Mouse (Mus musculus) embryonic facial prominence, embryonic 10.5 days (tissue): ENCODE results near the gene Arhgef28. TPM values are rescaled to one million over a fixed set of nuclear protein-coding genes. Genes with fewer than 3 reads are reported as not detected.

Experiments
- DNase-seq: peaks from one replicate; pipeline ENCODE4 v3.0.0-alpha.2; 2017; ENCODE audit warnings: low spot score
- H3K27ac ChIP-seq: fragments of 300-500 bp; sonication (generic); replicated peaks from 2 replicates; pipeline ENCODE4 v1.5.1; 2016; ENCODE audit warnings: mild to moderate bottlenecking
- H3K27me3 ChIP-seq: fragments of 300-500 bp; sonication (generic); replicated peaks from 2 replicates; pipeline ENCODE4 v1.6.1; 2016; ENCODE audit warnings: low read depth, mild to moderate bottlenecking; ENCODE audit not compliant: poor library complexity, severe bottlenecking
- H3K36me3 ChIP-seq: fragments of 300-500 bp; sonication (generic); replicated peaks from 2 replicates; pipeline ENCODE4 v1.6.1; 2016; ENCODE audit warnings: mild to moderate bottlenecking, moderate library complexity
- H3K4me1 ChIP-seq: fragments of 300-500 bp; sonication (generic); 2 replicates; pipeline ENCODE4 v1.6.1; 2016
- H3K4me3 ChIP-seq: fragments of 300-500 bp; sonication (generic); 2 replicates; pipeline ENCODE4 v1.5.1; 2016; ENCODE audit warnings: mild to moderate bottlenecking, moderate library complexity
- H3K9me3 ChIP-seq: fragments of 300-500 bp; sonication (generic); 2 replicates; pipeline ENCODE4 v1.6.1; 2016; ENCODE audit warnings: mild to moderate bottlenecking
- WGBS: fragments of 180-500 bp; shearing (Covaris S2); methylation state at CpG from one replicate; pipeline ENCODE4 v1.1.7; 2016; 5-methylcytosine and 5-hydroxymethylcytosine counted together
- polyA plus RNA-seq: library from polyadenylated mRNA; unstranded; fragments of >200 nt; fragmentation: Nextera tagmentation; extraction: Ambion mirVana; gene quantifications from 2 replicates; pipeline ENCODE4 v1.2.1, GENCODE M21; 2016

Gene Arhgef28
- polyA plus RNA-seq, 1 experiment from 2014 or later, result 9.6 TPM

DNA sequence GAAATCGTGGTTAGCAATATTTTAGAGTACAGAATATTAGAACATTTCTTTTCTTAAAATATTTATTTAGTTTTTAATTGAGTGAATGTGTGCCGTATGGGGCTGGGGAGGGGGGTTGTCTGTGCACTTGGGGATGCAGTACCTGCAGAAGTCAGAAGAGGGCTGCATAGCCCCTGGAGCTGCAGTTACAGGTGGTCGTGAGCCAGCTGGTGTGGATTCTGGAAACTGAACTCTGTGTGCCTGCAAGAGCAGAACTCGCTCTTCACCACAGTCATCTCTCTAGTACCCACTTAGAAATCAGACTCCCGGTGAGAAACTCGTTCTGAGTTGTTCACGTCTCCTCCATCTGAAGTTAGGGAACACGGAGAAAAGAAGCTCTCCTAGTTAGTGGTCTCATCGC, 2.6 kb upstream of the Arhgef28 start:
- no peak overlapping the region for H3K27ac ChIP-seq
- no peaks in the 10 kb centered on the region for H3K36me3 ChIP-seq
- no peak overlapping the region for H3K4me3 ChIP-seq
- 36% methylated on average over 9 of the region's 9 CpGs for WGBS
- DNase-seq, result peak; percentile 63
- H3K9me3 ChIP-seq, result no peaks in the 10 kb centered on the region
- peaks cover 21% of the 10 kb centered on the region for H3K4me1 ChIP-seq
- peaks cover 40% of the 10 kb centered on the region for H3K27me3 ChIP-seq

DNA sequence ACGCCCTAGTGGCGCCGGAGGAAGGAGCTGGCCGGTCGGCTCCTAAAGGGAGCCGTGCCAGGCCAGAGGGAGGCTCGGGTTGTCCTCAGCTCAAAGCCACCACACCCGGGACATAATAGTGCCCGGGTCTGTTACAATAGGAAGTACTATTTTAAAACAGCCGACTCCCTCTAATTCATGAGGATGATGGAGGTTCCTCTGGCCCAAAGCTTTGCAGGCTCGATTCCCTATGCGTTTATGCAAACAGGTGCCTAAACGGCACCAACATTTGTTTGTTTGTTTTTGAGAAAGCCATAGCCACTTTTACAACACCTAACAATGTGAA, 269 bp upstream of the Arhgef28 start:
- WGBS, result 3% methylated on average over 13 of the region's 13 CpGs
- no peak for DNase-seq
- Histone ChIP-seq H3K9me3 (no peaks in the 10 kb centered on the region), H3K27ac (peak overlapping the region; percentile 88), H3K27me3 (peaks cover 40% of the 10 kb centered on the region), H3K36me3 (no peaks in the 10 kb centered on the region), H3K4me3 (peak overlapping the region; percentile 66), H3K4me1 (peaks cover 30% of the 10 kb centered on the region)

DNA sequence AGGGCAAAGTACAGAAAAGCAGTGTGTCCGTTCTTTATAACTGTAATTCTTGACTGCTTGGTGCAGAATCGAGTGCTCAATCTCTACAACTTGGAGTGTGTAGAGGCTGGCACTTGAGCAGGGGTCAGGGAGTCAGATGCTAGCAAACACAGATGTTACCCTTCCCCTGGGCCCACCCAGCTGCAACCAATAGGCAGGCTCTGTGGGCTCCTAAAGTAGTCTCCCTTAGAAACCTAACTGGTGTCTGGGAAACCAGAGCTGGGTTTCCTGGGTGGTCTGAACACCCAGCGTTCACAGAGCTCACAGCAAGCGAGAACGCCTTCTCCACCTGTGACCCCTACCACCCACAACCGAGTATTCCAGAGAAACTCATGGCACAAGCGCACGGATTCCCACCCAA, 1.1 kb downstream of the Arhgef28 start:
- WGBS, result 23% methylated on average over 8 of the region's 8 CpGs
- peak; percentile 51 for DNase-seq
- Histone ChIP-seq H3K4me3 (peak overlapping the region; percentile 66), H3K27me3 (peaks cover 40% of the 10 kb centered on the region), H3K36me3 (no peaks in the 10 kb centered on the region), H3K9me3 (no peaks in the 10 kb centered on the region), H3K4me1 (peaks cover 38% of the 10 kb centered on the region), H3K27ac (no peak overlapping the region)

DNA sequence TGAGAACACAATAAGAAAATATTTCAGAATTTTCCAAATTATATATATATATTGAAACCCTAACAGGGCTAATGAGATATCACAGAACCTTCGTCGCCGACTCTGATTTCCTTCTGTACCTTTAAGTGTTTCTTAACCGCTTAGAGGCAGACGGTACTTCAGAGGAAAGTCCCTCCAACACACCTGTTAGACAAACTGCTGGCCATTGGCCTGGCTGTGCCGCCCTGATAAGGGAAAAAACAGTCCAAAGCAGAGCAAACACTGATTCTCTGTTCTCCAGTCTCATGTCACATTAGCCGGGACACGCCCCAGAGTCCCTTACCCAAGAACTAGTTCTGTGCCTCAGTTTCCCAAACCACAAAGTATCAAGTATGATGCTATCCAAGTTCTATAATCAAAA, 1.9 kb downstream of the Arhgef28 start:
- Histone ChIP-seq H3K27me3 (peaks cover 38% of the 10 kb centered on the region), H3K9me3 (no peaks in the 10 kb centered on the region), H3K4me1 (peaks cover 38% of the 10 kb centered on the region), H3K36me3 (no peaks in the 10 kb centered on the region), H3K27ac (no peak overlapping the region), H3K4me3 (no peak overlapping the region)
- 89% methylated on average over 8 of the region's 8 CpGs for WGBS
- no peak for DNase-seq

DNA sequence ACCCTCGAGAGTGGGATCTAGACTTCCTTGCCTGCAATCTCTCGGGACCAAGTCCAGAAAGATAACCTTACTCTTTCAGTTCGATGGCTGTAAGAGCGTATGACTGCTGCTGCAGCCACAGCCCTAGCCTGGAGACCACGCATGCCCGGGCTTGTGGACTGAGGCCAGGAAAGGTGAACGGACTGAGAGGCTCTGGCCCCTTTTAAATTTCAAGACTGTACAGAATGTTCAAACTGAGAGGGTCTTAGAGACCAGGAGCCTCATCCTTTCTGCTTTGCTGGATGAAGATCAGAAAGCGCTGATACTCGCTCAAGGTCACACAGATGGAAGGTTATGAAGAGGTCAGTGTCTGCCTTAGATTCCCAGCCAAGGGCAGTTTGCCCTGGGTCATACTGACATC, 4.8 kb downstream of the Arhgef28 start:
- no peaks in the 10 kb centered on the region for H3K36me3 ChIP-seq
- peaks cover 11% of the 10 kb centered on the region for H3K27me3 ChIP-seq
- no peak for DNase-seq
- WGBS, result 54% methylated on average over 9 of the region's 9 CpGs
- peaks cover 30% of the 10 kb centered on the region for H3K4me1 ChIP-seq
- no peak overlapping the region for H3K4me3 ChIP-seq
- H3K9me3 ChIP-seq, result no peaks in the 10 kb centered on the region
- 0 out of 2 replicates have a peak overlapping the region, but pooled peaks have one; percentile 3 for H3K27ac ChIP-seq

DNA sequence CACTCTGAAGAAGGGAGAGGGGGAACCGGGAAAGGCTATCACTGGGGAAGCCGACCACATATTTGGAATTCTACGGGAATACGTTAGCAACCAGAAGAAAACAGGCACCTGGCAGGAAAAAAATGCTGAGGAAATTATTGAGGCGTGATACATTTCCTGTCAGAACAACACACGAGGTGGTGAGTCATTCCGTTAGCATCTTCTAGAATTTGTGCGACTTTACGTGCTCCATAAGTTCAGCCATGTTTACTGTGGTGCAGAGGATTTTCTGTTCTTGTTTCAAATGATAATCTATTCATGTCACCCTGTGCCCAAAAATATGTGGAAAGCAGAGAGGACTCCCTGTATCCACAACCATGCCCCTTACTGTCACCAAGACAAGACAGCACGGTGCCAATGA, 13.6 kb downstream of the Arhgef28 start:
- Histone ChIP-seq H3K4me1 (no peaks in the 10 kb centered on the region), H3K27ac (no peak overlapping the region), H3K36me3 (no peaks in the 10 kb centered on the region), H3K4me3 (no peak overlapping the region), H3K27me3 (no peaks in the 10 kb centered on the region), H3K9me3 (no peaks in the 10 kb centered on the region)
- 79% methylated on average over 10 of the region's 10 CpGs for WGBS
- DNase-seq, result no peak

DNA sequence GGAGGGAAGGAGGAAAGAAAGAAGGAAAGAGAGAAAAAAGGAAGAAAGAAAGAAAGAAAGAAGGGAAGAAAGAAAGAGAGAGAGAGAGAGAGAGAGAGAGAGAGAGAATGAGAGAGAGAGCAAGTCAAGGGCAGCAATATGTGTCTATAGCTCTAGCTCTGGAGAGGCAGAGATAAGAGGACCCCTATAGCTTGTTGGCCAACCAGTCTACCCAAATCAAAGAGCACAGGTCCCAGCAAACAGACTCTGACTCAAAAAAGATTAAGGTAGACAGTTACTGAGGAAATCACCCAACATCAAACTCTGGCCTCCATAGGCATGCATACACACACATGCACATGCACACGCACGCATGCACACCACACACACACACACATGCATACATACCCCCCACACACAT, 17.7 kb downstream of the Arhgef28 start:
- peaks cover 4% of the 10 kb centered on the region; the same call in 1 of the 2 replicates for H3K4me1 ChIP-seq
- no peaks in the 10 kb centered on the region for H3K9me3 ChIP-seq
- H3K36me3 ChIP-seq, result no peaks in the 10 kb centered on the region
- 94% methylated on average over 2 of the region's 2 CpGs for WGBS
- H3K27me3 ChIP-seq, result no peaks in the 10 kb centered on the region
- H3K4me3 ChIP-seq, result no peak overlapping the region
- DNase-seq, result no peak
- H3K27ac ChIP-seq, result no peak overlapping the region

DNA sequence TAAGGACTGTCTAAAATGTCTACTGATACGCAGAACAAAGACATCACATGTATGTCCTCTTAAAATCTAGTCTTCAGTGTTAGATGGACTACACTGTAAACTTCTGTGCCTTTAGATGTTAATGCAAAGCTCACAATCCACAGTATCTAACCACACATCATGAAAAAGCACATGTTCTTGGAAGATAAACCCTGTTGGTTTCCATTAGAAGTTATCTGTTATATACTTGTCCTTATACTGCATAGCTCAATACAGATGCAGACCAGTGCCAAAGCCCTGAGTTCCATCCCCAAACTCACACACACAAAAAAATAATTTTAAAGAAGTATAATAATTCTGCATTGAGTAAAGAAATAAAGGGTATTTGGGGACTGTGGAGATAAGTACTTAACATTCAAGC, 18.3 kb downstream of the Arhgef28 start:
- no peak for DNase-seq

DNA sequence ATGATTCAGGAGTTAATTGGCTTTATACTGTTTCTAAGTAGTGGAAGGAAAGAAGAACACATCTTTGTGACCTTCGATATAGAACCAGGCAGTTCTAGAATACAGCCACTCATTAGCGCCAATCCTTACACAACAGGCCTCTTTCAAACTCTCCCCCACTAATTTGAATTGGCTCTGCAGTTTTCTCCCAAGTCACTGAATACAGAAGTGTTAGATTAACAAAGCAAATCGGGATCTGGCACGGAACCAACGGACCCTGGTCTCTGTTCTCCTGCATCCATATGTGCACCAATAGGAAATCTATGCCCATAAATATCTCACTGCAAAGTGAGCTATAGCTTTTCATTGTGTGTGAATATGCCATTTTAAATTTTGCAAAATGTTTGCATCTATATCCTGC, 20.1 kb downstream of the Arhgef28 start:
- Histone ChIP-seq H3K27ac (no peak overlapping the region), H3K27me3 (no peaks in the 10 kb centered on the region), H3K4me1 (peaks cover 4% of the 10 kb centered on the region; the same call in 1 of the 2 replicates), H3K9me3 (no peaks in the 10 kb centered on the region), H3K36me3 (no peaks in the 10 kb centered on the region), H3K4me3 (no peak overlapping the region)
- WGBS, result 77% methylated on average over 5 of the region's 5 CpGs
- DNase-seq, result no peak

More for the DNA sequence above, 18.3 kb downstream of the Arhgef28 start:
- Histone ChIP-seq H3K27me3 (no peaks in the 10 kb centered on the region), H3K36me3 (no peaks in the 10 kb centered on the region), H3K4me1 (peaks cover 4% of the 10 kb centered on the region; the same call in 1 of the 2 replicates), H3K27ac (no peak overlapping the region), H3K9me3 (no peaks in the 10 kb centered on the region), H3K4me3 (no peak overlapping the region)
- WGBS, result 96% methylated on average over 1 of the region's 1 CpGs

DNA sequence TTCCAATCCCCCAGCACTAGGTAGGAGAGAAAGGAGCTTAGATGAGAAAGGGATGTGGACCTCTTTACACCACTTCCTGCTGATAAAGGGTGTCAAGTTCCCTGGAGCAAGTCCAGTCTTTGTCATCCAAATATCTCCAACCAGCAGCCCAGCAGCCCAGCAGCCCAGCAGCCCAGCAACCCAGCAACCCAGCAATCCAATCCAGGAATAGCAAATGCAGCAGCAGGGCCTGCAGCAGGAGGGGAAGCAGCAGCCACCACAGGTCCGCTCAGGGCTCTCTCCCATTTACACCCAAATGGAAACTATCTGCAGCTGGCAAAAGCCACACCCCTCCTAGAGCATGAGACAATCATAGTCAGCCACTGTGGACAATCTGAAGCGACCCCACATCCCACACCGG, 21.6 kb downstream of the Arhgef28 start:
- Histone ChIP-seq H3K27ac (no peak overlapping the region), H3K36me3 (no peaks in the 10 kb centered on the region), H3K4me1 (peaks cover 4% of the 10 kb centered on the region; the same call in 1 of the 2 replicates), H3K9me3 (no peaks in the 10 kb centered on the region), H3K4me3 (no peak overlapping the region), H3K27me3 (no peaks in the 10 kb centered on the region)
- 33% methylated on average over 3 of the region's 3 CpGs for whole genome bisulfite sequencing
- no peak for DNase-seq

DNA sequence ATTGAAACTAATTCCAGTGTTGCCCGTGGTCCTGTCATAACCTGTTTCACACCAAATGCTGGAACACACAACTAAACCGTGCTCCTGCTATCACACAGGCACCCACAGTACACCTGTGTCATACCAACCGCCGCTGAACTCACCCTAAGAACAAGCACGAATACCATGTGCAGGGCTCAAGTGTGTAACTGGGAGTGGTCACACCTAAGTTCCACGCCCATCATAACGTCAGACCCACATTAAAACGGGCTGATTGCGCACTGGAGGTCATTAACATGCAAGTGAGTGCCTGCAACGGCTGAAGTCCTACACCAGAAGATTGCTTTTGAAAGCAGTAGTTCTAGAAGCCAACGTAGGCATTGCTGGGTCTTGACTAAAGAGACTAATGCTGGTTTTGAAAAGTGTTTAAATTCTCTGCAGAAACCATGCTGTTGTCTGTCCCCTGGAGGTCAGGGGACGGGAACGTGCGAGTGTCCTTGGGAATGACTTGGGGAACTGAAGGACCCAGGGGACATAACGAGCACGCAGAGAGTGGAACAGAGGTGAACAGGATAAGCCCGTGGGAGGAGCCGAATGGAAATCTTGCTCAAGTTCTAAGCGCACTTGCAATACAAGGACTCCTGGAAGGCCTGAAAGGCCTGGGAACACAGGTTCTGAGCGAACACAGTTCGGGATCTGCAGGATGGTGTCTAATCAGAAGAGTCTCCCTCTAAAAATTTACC, 22.9 kb downstream of the Arhgef28 start:
- peaks cover 4% of the 10 kb centered on the region; the same call in 1 of the 2 replicates for H3K4me1 ChIP-seq
- H3K9me3 ChIP-seq, result no peaks in the 10 kb centered on the region
- no peaks in the 10 kb centered on the region for H3K27me3 ChIP-seq
- no peaks in the 10 kb centered on the region for H3K36me3 ChIP-seq
- H3K27ac ChIP-seq, result no peak overlapping the region
- DNase-seq, result no peak
- 88% methylated on average over 21 of the region's 21 CpGs for WGBS
- H3K4me3 ChIP-seq, result no peak overlapping the region

DNA sequence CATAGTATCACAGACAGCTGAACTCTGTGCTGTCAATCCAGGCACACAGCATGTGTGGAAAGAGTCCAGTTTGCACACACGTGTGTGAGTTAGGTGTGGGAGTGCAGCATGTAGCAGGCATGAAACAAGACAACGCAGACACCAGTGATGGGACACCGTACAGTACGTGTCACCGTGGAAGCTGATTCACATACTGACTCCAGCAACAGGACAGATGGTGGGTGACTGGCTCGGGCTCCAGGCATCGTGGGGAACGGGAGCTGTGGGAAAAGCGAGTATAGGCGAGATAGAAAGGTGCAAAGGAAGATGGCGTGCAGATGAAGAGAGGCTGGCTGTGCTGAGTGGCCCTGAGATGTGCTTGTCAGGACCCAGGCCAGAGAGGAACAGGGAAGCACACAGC, 23.9 kb downstream of the Arhgef28 start:
- H3K27me3 ChIP-seq, result no peaks in the 10 kb centered on the region
- H3K4me1 ChIP-seq, result peaks cover 4% of the 10 kb centered on the region; the same call in 1 of the 2 replicates
- no peak for DNase-seq
- H3K9me3 ChIP-seq, result no peaks in the 10 kb centered on the region
- no peak overlapping the region for H3K4me3 ChIP-seq
- no peaks in the 10 kb centered on the region for H3K36me3 ChIP-seq
- no peak overlapping the region for H3K27ac ChIP-seq
- WGBS, result 91% methylated on average over 11 of the region's 11 CpGs

DNA sequence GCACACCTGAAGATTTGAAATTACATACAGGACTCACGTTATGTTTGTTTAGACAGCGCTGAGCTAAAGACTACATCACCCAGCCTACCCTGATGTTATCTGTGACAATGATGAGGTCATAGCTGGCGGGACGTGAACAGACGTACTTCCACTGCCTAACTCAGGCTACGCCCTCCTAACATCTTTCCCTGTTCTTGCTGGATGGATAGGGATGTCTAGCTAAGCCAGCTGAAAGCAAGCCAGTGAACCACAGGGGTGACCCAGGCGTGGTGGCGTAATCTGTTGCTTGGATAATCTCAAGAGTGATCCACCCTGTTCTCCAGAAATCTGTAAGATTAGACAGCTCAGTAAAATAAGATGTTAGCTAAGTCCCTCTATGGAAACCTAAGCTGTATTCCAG, 25.6 kb downstream of the Arhgef28 start:
- no peak overlapping the region for H3K4me3 ChIP-seq
- H3K9me3 ChIP-seq, result no peaks in the 10 kb centered on the region
- no peak overlapping the region for H3K27ac ChIP-seq
- H3K4me1 ChIP-seq, result peaks cover 7% of the 10 kb centered on the region; the same call in 1 of the 2 replicates
- no peak for DNase-seq
- no peaks in the 10 kb centered on the region for H3K36me3 ChIP-seq
- H3K27me3 ChIP-seq, result no peaks in the 10 kb centered on the region
- WGBS, result 84% methylated on average over 8 of the region's 8 CpGs
